Mouse (Mus musculus) limb, embryonic 11.5 days (tissue): ENCODE results near the gene Rbfox1. TPM values are rescaled to one million over a fixed set of nuclear protein-coding genes. Genes with fewer than 3 reads are reported as not detected.

Experiments used
- ATAC-seq: fragments of 200-750 bp; cut with Nextera tagmentation; 2 replicates; pipeline ENCODE4 v1.8.0; 2017; ENCODE audit warnings: low read depth; ENCODE audit not compliant: insufficient number of reproducible peaks, low FRiP score, low TSS enrichment
- DNase-seq: peaks from one replicate; pipeline ENCODE4 v3.0.0-alpha.2; 2015; ENCODE audit warnings: low spot score
- H3K27ac ChIP-seq: fragments of 300-500 bp; sonication (generic); replicated peaks from 2 replicates; pipeline ENCODE4 v1.5.1; 2014; ENCODE audit warnings: low read depth, mild to moderate bottlenecking, low read length
- H3K27me3 ChIP-seq: fragments of 300-500 bp; sonication (generic); 2 replicates; pipeline ENCODE4 v1.6.1; 2014; ENCODE audit warnings: mild to moderate bottlenecking, low read length, mixed read lengths; ENCODE audit not compliant: control insufficient read depth, insufficient read depth
- H3K36me3 ChIP-seq: fragments of 300-500 bp; sonication (generic); 2 replicates; pipeline ENCODE4 v1.6.1; 2014; ENCODE audit warnings: mild to moderate bottlenecking, low read length, moderate library complexity, mixed read lengths; ENCODE audit not compliant: control insufficient read depth, insufficient read depth
- H3K4me1 ChIP-seq: fragments of 300-500 bp; sonication (generic); 2 replicates; pipeline ENCODE4 v1.6.1; 2014; ENCODE audit warnings: low read length, mixed read lengths; ENCODE audit not compliant: control insufficient read depth, insufficient read depth
- H3K4me2 ChIP-seq: fragments of 300-500 bp; sonication (generic); 2 replicates; pipeline ENCODE4 v1.6.1; 2014; ENCODE audit warnings: low read depth, mild to moderate bottlenecking, moderate library complexity; ENCODE audit not compliant: severe bottlenecking
- H3K4me3 ChIP-seq: fragments of 300-500 bp; sonication (generic); 2 replicates; pipeline ENCODE4 v1.5.1; 2014; ENCODE audit warnings: low read depth, low read length
- H3K9ac ChIP-seq: fragments of 300-500 bp; sonication (generic); 2 replicates; pipeline ENCODE4 v1.6.1; 2014; ENCODE audit warnings: mild to moderate bottlenecking, low read length
- H3K9me3 ChIP-seq: fragments of 300-500 bp; sonication (generic); 2 replicates; pipeline ENCODE4 v1.6.1; 2016; ENCODE audit warnings: low read length; ENCODE audit not compliant: control insufficient read depth
- WGBS: fragments of 180-500 bp; shearing (Covaris S2); extraction: QIAGEN DNeasy Blood & Tissue Kit; methylation state at CpG from one replicate; pipeline ENCODE4 v1.1.7; 2014; 5-methylcytosine and 5-hydroxymethylcytosine counted together
- polyA plus RNA-seq: library from polyadenylated mRNA; unstranded; fragments of >200 nt; fragmentation: Nextera tagmentation; extraction: Ambion mirVana; gene quantifications from 2 replicates; pipeline ENCODE4 v1.2.1, GENCODE M21; 2014

The Rbfox1 gene
- polyA plus RNA-seq, 1 experiment from 2014 or later: 0.81 TPM

GRCm38 (mm10) chr16:6086200-6086599 is 201.0 kb downstream of the Rbfox1 start:
- H3K4me3 ChIP-seq: no peak overlapping the region
- 0 out of 2 replicates have a peak, but pooled peaks cover 3% of the 10 kb centered on the region for H3K4me1 ChIP-seq
- ATAC-seq: no peak
- H3K27ac ChIP-seq: no peak overlapping the region
- H3K36me3 ChIP-seq: no peaks in the 10 kb centered on the region
- 26% methylated on average over 3 of the region's 3 CpGs for WGBS
- no peaks in the 10 kb centered on the region for H3K27me3 ChIP-seq
- no peak overlapping the region for H3K9ac ChIP-seq
- no peak overlapping the region for H3K4me2 ChIP-seq
- H3K9me3 ChIP-seq: no peaks in the 10 kb centered on the region
- DNase-seq: peak; percentile 23

GRCm38 (mm10) chr16:6091326-6092123 is 206.4 kb downstream of the Rbfox1 start:
- H3K4me1 ChIP-seq: no peaks in the 10 kb centered on the region
- no peaks in the 10 kb centered on the region for H3K36me3 ChIP-seq
- H3K4me3 ChIP-seq: no peak overlapping the region
- WGBS: 87% methylated on average over 3 of the region's 3 CpGs
- H3K27ac ChIP-seq: no peak overlapping the region
- ATAC-seq (no peak), DNase-seq (no peak)
- H3K4me2 ChIP-seq: no peak overlapping the region
- H3K27me3 ChIP-seq: no peaks in the 10 kb centered on the region
- no peak overlapping the region for H3K9ac ChIP-seq
- no peaks in the 10 kb centered on the region for H3K9me3 ChIP-seq

- Histone ChIP-seq H3K4me1 (no peaks in the 10 kb centered on the region), H3K36me3 (no peaks in the 10 kb centered on the region), H3K27me3 (no peaks in the 10 kb centered on the region), H3K4me3 (no peak overlapping the region), H3K9me3 (no peaks in the 10 kb centered on the region), H3K4me2 (no peak overlapping the region), H3K27ac (no peak overlapping the region), H3K9ac (no peak overlapping the region)
- WGBS: 80% methylated on average over 2 of the region's 2 CpGs
- DNase-seq (no peak), ATAC-seq (no peak)
Observed at GRCm38 (mm10) chr16:6095604-6096372, 210.6 kb downstream of the Rbfox1 start.

GRCm38 (mm10) chr16:6097244-6098040 is 212.3 kb downstream of the Rbfox1 start:
- no peaks in the 10 kb centered on the region for H3K9me3 ChIP-seq
- H3K4me2 ChIP-seq: no peak overlapping the region
- no peaks in the 10 kb centered on the region for H3K36me3 ChIP-seq
- no peak overlapping the region for H3K4me3 ChIP-seq
- H3K27me3 ChIP-seq: no peaks in the 10 kb centered on the region
- DNase-seq (no peak), ATAC-seq (no peak)
- no peak overlapping the region for H3K27ac ChIP-seq
- H3K4me1 ChIP-seq: no peaks in the 10 kb centered on the region
- H3K9ac ChIP-seq: no peak overlapping the region
- WGBS: 87% methylated on average over 7 of the region's 7 CpGs

GRCm38 (mm10) chr16:6098116-6098515 is 213.0 kb downstream of the Rbfox1 start:
- H3K27ac ChIP-seq: no peak overlapping the region
- DNase-seq (no peak), ATAC-seq (no peak)
- H3K9ac ChIP-seq: no peak overlapping the region
- WGBS: 92% methylated on average over 3 of the region's 3 CpGs
- no peaks in the 10 kb centered on the region for H3K9me3 ChIP-seq
- H3K27me3 ChIP-seq: no peaks in the 10 kb centered on the region
- H3K4me2 ChIP-seq: no peak overlapping the region
- no peaks in the 10 kb centered on the region for H3K4me1 ChIP-seq
- no peaks in the 10 kb centered on the region for H3K36me3 ChIP-seq
- no peak overlapping the region for H3K4me3 ChIP-seq

GRCm38 (mm10) chr16:6099598-6099997 is 214.4 kb downstream of the Rbfox1 start:
- H3K4me2 ChIP-seq: no peak overlapping the region
- no peak overlapping the region for H3K9ac ChIP-seq
- H3K9me3 ChIP-seq: no peaks in the 10 kb centered on the region
- ATAC-seq (no peak), DNase-seq (no peak)
- H3K36me3 ChIP-seq: no peaks in the 10 kb centered on the region
- H3K4me1 ChIP-seq: no peaks in the 10 kb centered on the region
- 86% methylated on average over 2 of the region's 2 CpGs for WGBS
- H3K27me3 ChIP-seq: no peaks in the 10 kb centered on the region
- H3K27ac ChIP-seq: no peak overlapping the region
- H3K4me3 ChIP-seq: no peak overlapping the region

GRCm38 (mm10) chr16:6100421-6100877 is 215.3 kb downstream of the Rbfox1 start:
- Histone ChIP-seq H3K27ac (no peak overlapping the region), H3K9me3 (no peaks in the 10 kb centered on the region), H3K27me3 (no peaks in the 10 kb centered on the region), H3K36me3 (no peaks in the 10 kb centered on the region), H3K4me3 (no peak overlapping the region), H3K4me1 (no peaks in the 10 kb centered on the region), H3K9ac (no peak overlapping the region), H3K4me2 (no peak overlapping the region)
- DNase-seq: no peak
- ATAC-seq: no peak
- 89% methylated on average over 5 of the region's 5 CpGs for WGBS

- Histone ChIP-seq H3K9me3 (no peaks in the 10 kb centered on the region), H3K36me3 (no peaks in the 10 kb centered on the region), H3K4me3 (no peak overlapping the region), H3K9ac (no peak overlapping the region), H3K4me2 (no peak overlapping the region), H3K27me3 (no peaks in the 10 kb centered on the region), H3K4me1 (no peaks in the 10 kb centered on the region), H3K27ac (no peak overlapping the region)
- DNase-seq (no peak), ATAC-seq (no peak)
- WGBS: 76% methylated on average over 2 of the region's 2 CpGs
Observed at GRCm38 (mm10) chr16:6103713-6104112, 218.6 kb downstream of the Rbfox1 start.
